Mouse (Mus musculus): Measurements from ENCODE around the gene Cdc6. TPM values are rescaled to one million over a fixed set of nuclear protein-coding genes. Genes with fewer than 3 reads are reported as not detected.
A peak's percentile ranks its signal among the peaks of the same experiment; 100 is the strongest.

Cdc6 gene
- polyA plus RNA-seq, 1 experiment = 11.8 TPM

GRCm38 (mm10) chr11:98935123-98935522 lies 27.5 kb downstream of the Cdc6 start:
- no peak overlapping the region for H3K27ac ChIP-seq (ENCODE audit: insufficient read depth, low read length)
- TF ChIP-seq POLR2A (IDR thresholded peaks at IDR 0.05; ENCODE audit: low read depth, low read length) = no peak
- TF ChIP-seq CTCF (IDR thresholded peaks at IDR 0.05; ENCODE audit: borderline replicate concordance, insufficient read depth, low read length) = no peak
- H3K4me3 ChIP-seq (ENCODE audit: insufficient read depth, low read length) = no peak overlapping the region
- peaks cover 17% of the 10 kb centered on the region for H3K4me1 ChIP-seq (ENCODE audit: control insufficient read depth, insufficient read depth, low read length)

- TF ChIP-seq POLR2A (IDR thresholded peaks at IDR 0.05; ENCODE audit: low read depth, low read length) (peak; percentile 89), CTCF (IDR thresholded peaks at IDR 0.05; ENCODE audit: borderline replicate concordance, insufficient read depth, low read length) (no peak)
- Histone ChIP-seq H3K27ac (ENCODE audit: insufficient read depth, low read length) (peak overlapping the region; percentile 86), H3K4me3 (ENCODE audit: insufficient read depth, low read length) (peak overlapping the region; percentile 28), H3K4me1 (ENCODE audit: control insufficient read depth, insufficient read depth, low read length) (peaks cover 8% of the 10 kb centered on the region; the same call in 1 of the 2 replicates)
Observed at GRCm38 (mm10) chr11:98936170-98936569, 28.6 kb downstream of the Cdc6 start.

- H3K27ac ChIP-seq (ENCODE audit: insufficient read depth, low read length) = peak overlapping the region; percentile 86
- peak overlapping the region; percentile 28 for H3K4me3 ChIP-seq (ENCODE audit: insufficient read depth, low read length)
- TF ChIP-seq CTCF (IDR thresholded peaks at IDR 0.05; ENCODE audit: borderline replicate concordance, insufficient read depth, low read length) (no peak), POLR2A (IDR thresholded peaks at IDR 0.05; ENCODE audit: low read depth, low read length) (peak; percentile 62)
- 0 out of 2 replicates have a peak, but pooled peaks cover 1% of the 10 kb centered on the region for H3K4me1 ChIP-seq (ENCODE audit: control insufficient read depth, insufficient read depth, low read length)
Observed at GRCm38 (mm10) chr11:98936606-98937409, 29.2 kb downstream of the Cdc6 start.

- Histone ChIP-seq H3K27ac (ENCODE audit: insufficient read depth, low read length) (peak overlapping the region; percentile 87), H3K4me3 (ENCODE audit: insufficient read depth, low read length) (peak overlapping the region; percentile 88), H3K4me1 (ENCODE audit: control insufficient read depth, insufficient read depth, low read length) (no peaks in the 10 kb centered on the region)
- TF ChIP-seq CTCF (IDR thresholded peaks at IDR 0.05; ENCODE audit: borderline replicate concordance, insufficient read depth, low read length) = no peak
- peak; percentile 45 for TF ChIP-seq POLR2A (IDR thresholded peaks at IDR 0.05; ENCODE audit: low read depth, low read length)
Observed at GRCm38 (mm10) chr11:98937410-98937913, 29.9 kb downstream of the Cdc6 start.

GRCm38 (mm10) chr11:98937914-98938694 lies 30.5 kb downstream of the Cdc6 start:
- peak overlapping the region; percentile 88 for H3K4me3 ChIP-seq (ENCODE audit: insufficient read depth, low read length)
- H3K4me1 ChIP-seq (ENCODE audit: control insufficient read depth, insufficient read depth, low read length) = no peaks in the 10 kb centered on the region
- TF ChIP-seq CTCF (IDR thresholded peaks at IDR 0.05; ENCODE audit: borderline replicate concordance, insufficient read depth, low read length) (no peak), POLR2A (IDR thresholded peaks at IDR 0.05; ENCODE audit: low read depth, low read length) (peak; percentile 52; the same call in 1 of the 2 replicates)
- peak overlapping the region; percentile 87 for H3K27ac ChIP-seq (ENCODE audit: insufficient read depth, low read length)

GRCm38 (mm10) chr11:98938701-98939083 lies 31.1 kb downstream of the Cdc6 start:
- Histone ChIP-seq H3K27ac (ENCODE audit: insufficient read depth, low read length) (peak overlapping the region; percentile 87), H3K4me3 (ENCODE audit: insufficient read depth, low read length) (peak overlapping the region; percentile 88), H3K4me1 (ENCODE audit: control insufficient read depth, insufficient read depth, low read length) (peaks cover 5% of the 10 kb centered on the region)
- TF ChIP-seq CTCF (IDR thresholded peaks at IDR 0.05; ENCODE audit: borderline replicate concordance, insufficient read depth, low read length) = no peak
- no peak for TF ChIP-seq POLR2A (IDR thresholded peaks at IDR 0.05; ENCODE audit: low read depth, low read length)

- TF ChIP-seq CTCF (IDR thresholded peaks at IDR 0.05; ENCODE audit: borderline replicate concordance, insufficient read depth, low read length) = no peak
- TF ChIP-seq POLR2A (IDR thresholded peaks at IDR 0.05; ENCODE audit: low read depth, low read length) = 0 out of 2 replicates have a peak, but pooled peaks have one; percentile 9
- Histone ChIP-seq H3K4me3 (ENCODE audit: insufficient read depth, low read length) (peak overlapping the region; percentile 88), H3K4me1 (ENCODE audit: control insufficient read depth, insufficient read depth, low read length) (peaks cover 9% of the 10 kb centered on the region), H3K27ac (ENCODE audit: insufficient read depth, low read length) (peak overlapping the region; percentile 90)
Observed at GRCm38 (mm10) chr11:98939084-98939952, 31.7 kb downstream of the Cdc6 start.

GRCm38 (mm10) chr11:98939953-98940641 lies 32.5 kb downstream of the Cdc6 start:
- Histone ChIP-seq H3K27ac (ENCODE audit: insufficient read depth, low read length) (peak overlapping the region; percentile 90), H3K4me3 (ENCODE audit: insufficient read depth, low read length) (peak overlapping the region; percentile 88), H3K4me1 (ENCODE audit: control insufficient read depth, insufficient read depth, low read length) (peaks cover 17% of the 10 kb centered on the region)
- TF ChIP-seq POLR2A (IDR thresholded peaks at IDR 0.05; ENCODE audit: low read depth, low read length) = no peak

Measured in embryonic fibroblast, embryonic 13.5 days (primary cell).